Mouse (Mus musculus) midbrain, postnatal 0 days (tissue): ENCODE results near the gene Atad5. TPM values are rescaled to one million over a fixed set of nuclear protein-coding genes. Genes with fewer than 3 reads are reported as not detected.

Experiments
- ATAC-seq: fragments of 200-750 bp; cut with Nextera tagmentation; 2 replicates; pipeline ENCODE4 v1.8.0; 2017; ENCODE audit warnings: moderate number of reproducible peaks, mild to moderate bottlenecking, moderate TSS enrichment, moderate library complexity; ENCODE audit not compliant: low FRiP score
- DNase-seq: peaks from one replicate; pipeline ENCODE4 v3.0.0-alpha.2; 2015; ENCODE audit warnings: low spot score
- H3K27ac ChIP-seq: fragments of 300-500 bp; sonication (generic); 2 replicates; pipeline ENCODE4 v1.5.1; 2014; ENCODE audit warnings: low read depth, mild to moderate bottlenecking, low read length, mixed read lengths
- H3K27me3 ChIP-seq: fragments of 300-500 bp; sonication (generic); 2 replicates; pipeline ENCODE4 v1.6.1; 2014; ENCODE audit warnings: low read length, control low read depth, mixed read lengths; ENCODE audit not compliant: insufficient read depth
- H3K36me3 ChIP-seq: fragments of 300-500 bp; sonication (generic); 2 replicates; pipeline ENCODE4 v1.6.1; 2014; ENCODE audit warnings: low read length, control low read depth, mixed read lengths; ENCODE audit not compliant: insufficient read depth
- H3K4me1 ChIP-seq: fragments of 300-500 bp; sonication (generic); 2 replicates; pipeline ENCODE4 v1.6.1; 2014; ENCODE audit warnings: mild to moderate bottlenecking, control low read depth, antibody characterized with exemption, low read length, mixed read lengths; ENCODE audit not compliant: insufficient read depth
- H3K4me2 ChIP-seq: fragments of 300-500 bp; sonication (generic); 2 replicates; pipeline ENCODE4 v1.6.1; 2014; ENCODE audit warnings: low read depth, mild to moderate bottlenecking, low read length, mixed read lengths; ENCODE audit not compliant: poor library complexity, severe bottlenecking
- H3K4me3 ChIP-seq: fragments of 300-500 bp; sonication (generic); 2 replicates; pipeline ENCODE4 v1.5.1; 2014; ENCODE audit warnings: low read depth, mild to moderate bottlenecking, low read length, moderate library complexity
- H3K9ac ChIP-seq: fragments of 300-500 bp; sonication (generic); replicated peaks from 2 replicates; pipeline ENCODE4 v1.6.1; 2014; ENCODE audit warnings: mild to moderate bottlenecking, low read length, moderate library complexity, mixed read lengths; ENCODE audit not compliant: poor library complexity, severe bottlenecking
- H3K9me3 ChIP-seq: fragments of 300-500 bp; sonication (generic); 2 replicates; pipeline ENCODE4 v1.6.1; 2016; ENCODE audit warnings: low read length, control low read depth
- CTCF ChIP-seq: IDR thresholded peaks from 2 replicates; pipeline ENCODE4 v1.5.1; 2016; ENCODE audit warnings: antibody characterized with exemption, mild to moderate bottlenecking
- WGBS: fragments of 180-500 bp; shearing (Covaris S2); extraction: QIAGEN DNeasy Blood & Tissue Kit; methylation state at CpG from one replicate; pipeline ENCODE4 v1.1.7; 2014; 5-methylcytosine and 5-hydroxymethylcytosine counted together
- polyA plus RNA-seq: library from polyadenylated mRNA; unstranded; fragments of >200 nt; fragmentation: Nextera tagmentation; extraction: Ambion mirVana; gene quantifications from 2 replicates; pipeline ENCODE4 v1.2.1, GENCODE M21; 2015
- total RNA-seq: library from RNA; depleted of rRNA; stranded (reverse); fragments of >200 nt; gene quantifications from 2 replicates; pipeline ENCODE4 v1.2.3, GENCODE M21; 2014

Gene Atad5
- total and polyA plus RNA-seq, 2 experiments from 2014 or later, result 3.3 to 5.6 TPM

DNA sequence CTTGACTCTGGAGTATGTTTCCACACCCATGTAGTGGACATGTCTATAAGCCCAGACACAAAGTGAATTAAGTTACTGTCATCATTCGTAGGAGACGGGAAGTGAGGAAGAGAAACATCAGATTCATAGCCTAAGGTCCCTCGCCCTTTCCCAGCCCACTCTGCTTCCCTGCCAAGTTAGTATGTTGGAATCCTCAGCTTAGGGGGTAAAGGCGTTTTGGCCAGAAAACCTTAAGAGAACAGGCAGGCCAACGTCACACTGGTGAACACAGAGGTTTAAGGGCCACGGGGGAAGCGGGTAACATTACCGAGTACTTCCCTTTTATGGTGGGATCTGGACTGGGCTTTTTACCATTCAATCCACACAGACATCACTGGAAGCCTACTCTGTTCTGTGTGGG lies 66.3 kb downstream of the Atad5 start:
- DNase-seq (no peak), ATAC-seq (no peak)
- no peaks in the 10 kb centered on the region for H3K36me3 ChIP-seq
- WGBS, result 83% methylated on average over 8 of the region's 8 CpGs
- no peak overlapping the region for H3K27ac ChIP-seq
- H3K4me3 ChIP-seq, result no peak overlapping the region
- TF ChIP-seq CTCF, result no peak
- H3K9ac ChIP-seq, result no peak overlapping the region
- H3K27me3 ChIP-seq, result peaks cover 23% of the 10 kb centered on the region
- H3K9me3 ChIP-seq, result no peaks in the 10 kb centered on the region
- no peak overlapping the region for H3K4me2 ChIP-seq
- H3K4me1 ChIP-seq, result peaks cover 2% of the 10 kb centered on the region; the same call in 1 of the 2 replicates

DNA sequence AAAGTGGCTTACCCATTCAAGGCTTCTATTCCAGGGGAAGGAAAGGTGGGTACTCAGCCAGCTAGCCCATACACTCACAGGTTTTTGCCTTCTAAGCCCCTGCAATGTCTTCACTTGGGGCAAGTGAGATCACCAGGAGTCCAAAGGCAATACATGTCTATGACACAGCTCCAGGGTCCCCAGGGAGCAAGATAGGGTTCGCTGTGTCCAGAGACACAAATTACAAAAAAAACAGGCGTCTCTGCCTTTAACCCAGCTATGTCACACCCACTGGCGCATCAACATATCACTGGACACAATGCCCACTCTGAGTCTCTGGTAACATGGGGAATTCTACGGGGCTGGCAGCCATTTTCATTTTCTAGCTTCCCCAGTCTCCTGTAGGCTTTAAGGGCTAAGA lies 66.8 kb downstream of the Atad5 start:
- TF ChIP-seq CTCF, result no peak
- no peak for DNase-seq
- Histone ChIP-seq H3K9me3 (no peaks in the 10 kb centered on the region), H3K4me2 (no peak overlapping the region), H3K9ac (no peak overlapping the region), H3K27ac (no peak overlapping the region), H3K27me3 (peaks cover 23% of the 10 kb centered on the region), H3K36me3 (no peaks in the 10 kb centered on the region), H3K4me3 (no peak overlapping the region), H3K4me1 (peaks cover 2% of the 10 kb centered on the region; the same call in 1 of the 2 replicates)
- ATAC-seq, result no peak
- WGBS, result 86% methylated on average over 4 of the region's 4 CpGs

GRCm38 (mm10) chr11:80156841-80157240 lies 67.6 kb downstream of the Atad5 start:
- no peak overlapping the region for H3K4me2 ChIP-seq
- no peak overlapping the region for H3K27ac ChIP-seq
- peaks cover 23% of the 10 kb centered on the region for H3K27me3 ChIP-seq
- H3K36me3 ChIP-seq, result no peaks in the 10 kb centered on the region
- ATAC-seq (no peak), DNase-seq (no peak)
- 89% methylated on average over 4 of the region's 4 CpGs for WGBS
- no peak for TF ChIP-seq CTCF
- H3K9me3 ChIP-seq, result no peaks in the 10 kb centered on the region
- peaks cover 2% of the 10 kb centered on the region; the same call in 1 of the 2 replicates for H3K4me1 ChIP-seq
- no peak overlapping the region for H3K4me3 ChIP-seq
- no peak overlapping the region for H3K9ac ChIP-seq

GRCm38 (mm10) chr11:80159018-80159417 lies 69.8 kb downstream of the Atad5 start:
- WGBS, result 92% methylated on average over 7 of the region's 7 CpGs
- TF ChIP-seq CTCF, result no peak

GRCm38 (mm10) chr11:80161041-80161440 lies 71.8 kb downstream of the Atad5 start:
- no peak for TF ChIP-seq CTCF
- no peak for DNase-seq
- H3K4me1 ChIP-seq, result no peaks in the 10 kb centered on the region
- no peak for ATAC-seq
- H3K4me2 ChIP-seq, result no peak overlapping the region
- no peaks in the 10 kb centered on the region for H3K9me3 ChIP-seq
- H3K4me3 ChIP-seq, result no peak overlapping the region
- no peaks in the 10 kb centered on the region for H3K36me3 ChIP-seq
- H3K27ac ChIP-seq, result no peak overlapping the region
- WGBS, result 79% methylated on average over 4 of the region's 4 CpGs
- H3K9ac ChIP-seq, result no peak overlapping the region
- H3K27me3 ChIP-seq, result no peaks in the 10 kb centered on the region

More at GRCm38 (mm10) chr11:80159018-80159417, 69.8 kb downstream of the Atad5 start:
- Histone ChIP-seq H3K4me2 (no peak overlapping the region), H3K4me3 (no peak overlapping the region), H3K27ac (no peak overlapping the region), H3K27me3 (peaks cover 12% of the 10 kb centered on the region), H3K9ac (no peak overlapping the region), H3K36me3 (no peaks in the 10 kb centered on the region), H3K9me3 (no peaks in the 10 kb centered on the region), H3K4me1 (peaks cover 2% of the 10 kb centered on the region; the same call in 1 of the 2 replicates)
- ATAC-seq, result no peak
- no peak for DNase-seq

GRCm38 (mm10) chr11:80163362-80164116 lies 74.3 kb downstream of the Atad5 start:
- WGBS, result 79% methylated on average over 7 of the region's 7 CpGs
- H3K4me1 ChIP-seq, result no peaks in the 10 kb centered on the region
- H3K9ac ChIP-seq, result no peak overlapping the region
- no peak for ATAC-seq
- DNase-seq, result no peak
- no peaks in the 10 kb centered on the region for H3K36me3 ChIP-seq
- no peak overlapping the region for H3K4me3 ChIP-seq
- no peak for TF ChIP-seq CTCF
- no peaks in the 10 kb centered on the region for H3K9me3 ChIP-seq
- H3K27me3 ChIP-seq, result no peaks in the 10 kb centered on the region
- no peak overlapping the region for H3K4me2 ChIP-seq
- H3K27ac ChIP-seq, result no peak overlapping the region
